Mouse (Mus musculus) lung, adult 18-20 months (tissue): ENCODE data around the gene Dscaml1.
A peak's percentile ranks its signal among the peaks of the same experiment; 100 is the strongest.

Source experiments
- DNase-seq, 2 experiments: peaks; one replicate each; pipeline ENCODE4 v3.0.0; 2022; ENCODE audit warnings: mixed read lengths in 2 of 2

Dscaml1 gene

GRCm38 (mm10) chr9:45412287-45412686, 14.1 kb upstream of the Dscaml1 start:
- DNase-seq: peak; percentile 75 to 82

GRCm38 (mm10) chr9:45412700-45413477, 13.5 kb upstream of the Dscaml1 start:
- no peak for DNase-seq

GRCm38 (mm10) chr9:45413478-45414140, 12.8 kb upstream of the Dscaml1 start:
- DNase-seq: no peak

GRCm38 (mm10) chr9:45415912-45416311, 10.5 kb upstream of the Dscaml1 start:
- DNase-seq: peak; percentile 11

GRCm38 (mm10) chr9:45417245-45417644, 9.2 kb upstream of the Dscaml1 start:
- DNase-seq: peak; percentile 45 to 55

GRCm38 (mm10) chr9:45418252-45418651, 8.2 kb upstream of the Dscaml1 start:
- DNase-seq: no peak

- no peak for DNase-seq
Measured at GRCm38 (mm10) chr9:45421209-45421608, 5.2 kb upstream of the Dscaml1 start.

GRCm38 (mm10) chr9:45422761-45423298, 3.6 kb upstream of the Dscaml1 start:
- DNase-seq: no peak

- DNase-seq: no peak
Measured at GRCm38 (mm10) chr9:45429392-45429791, 3.0 kb downstream of the Dscaml1 start.

- no peak for DNase-seq
Measured at GRCm38 (mm10) chr9:45429951-45430697, 3.7 kb downstream of the Dscaml1 start.

- no peak for DNase-seq
Measured at GRCm38 (mm10) chr9:45430698-45430959, 4.2 kb downstream of the Dscaml1 start.

- peak; percentile 17 to 55 for DNase-seq
Measured at GRCm38 (mm10) chr9:45431150-45431549, 4.7 kb downstream of the Dscaml1 start.

GRCm38 (mm10) chr9:45432639-45433038, 6.2 kb downstream of the Dscaml1 start:
- DNase-seq: no peak

GRCm38 (mm10) chr9:45433119-45433518, 6.7 kb downstream of the Dscaml1 start:
- no peak for DNase-seq

- no peak for DNase-seq
Measured at GRCm38 (mm10) chr9:45434171-45434570, 7.7 kb downstream of the Dscaml1 start.

GRCm38 (mm10) chr9:45439025-45439424, 12.6 kb downstream of the Dscaml1 start:
- no peak for DNase-seq

- DNase-seq: no peak
Measured at GRCm38 (mm10) chr9:45440083-45440784, 13.8 kb downstream of the Dscaml1 start.

- DNase-seq: no peak
Measured at GRCm38 (mm10) chr9:45444251-45444798, 17.9 kb downstream of the Dscaml1 start.

- no peak for DNase-seq
Measured at GRCm38 (mm10) chr9:45449658-45450057, 23.2 kb downstream of the Dscaml1 start.

- no peak for DNase-seq
Measured at GRCm38 (mm10) chr9:45451346-45451745, 24.9 kb downstream of the Dscaml1 start.

GRCm38 (mm10) chr9:45454032-45454431, 27.6 kb downstream of the Dscaml1 start:
- DNase-seq: no peak

GRCm38 (mm10) chr9:45454889-45455610, 28.6 kb downstream of the Dscaml1 start:
- no peak for DNase-seq
